Mouse (Mus musculus) bone marrow macrophage, adult 2 months (primary cell): ENCODE data around the gene Nanog.

Experiments
- CTCF ChIP-seq: IDR thresholded peaks from 2 replicates; pipeline ENCODE4 v1.5.1; 2012; ENCODE audit warnings: low read depth, mild to moderate bottlenecking, low read length, moderate library complexity
- POLR2A ChIP-seq: IDR thresholded peaks from 2 replicates; pipeline ENCODE4 v1.6.1; 2012; ENCODE audit warnings: mild to moderate bottlenecking, low read depth, low read length, borderline replicate concordance

DNA sequence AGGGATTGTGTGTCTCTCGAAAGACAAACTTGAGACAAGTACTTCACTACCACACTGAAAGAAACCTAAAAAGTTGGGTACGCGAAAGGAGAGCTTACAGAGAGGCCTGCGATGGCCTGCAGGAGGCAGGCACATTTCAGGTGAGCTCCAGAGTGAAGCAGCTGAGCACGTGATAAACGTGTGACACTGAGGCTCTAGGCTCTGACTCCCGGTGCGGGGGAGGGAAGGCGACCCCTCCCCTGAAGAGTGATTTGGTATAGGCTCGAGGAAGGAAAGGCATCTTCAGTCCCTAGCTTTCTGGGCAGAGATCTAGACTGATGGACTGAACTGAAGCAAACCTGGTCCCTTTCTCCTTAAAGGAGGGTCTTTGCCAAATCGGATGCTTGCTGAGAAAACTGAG is 36.1 kb downstream of the Nanog start:
- TF ChIP-seq POLR2A (no peak), CTCF (no peak)
